Mouse (Mus musculus): ENCODE data around the gene Zfp768. TPM values are rescaled to one million over a fixed set of nuclear protein-coding genes. Genes with fewer than 3 reads are reported as not detected.
"Not testable (repeated sequence)": the region's sequence is repeated elsewhere in the genome, so short reads cannot be mapped to it uniquely, and the experiment has no call there.

Zfp768 gene
- polyA plus RNA-seq, 1 experiment from 2014 or later = 9.0 TPM

- H3K36me3 ChIP-seq (ENCODE audit: control insufficient read depth, insufficient read depth, low read length); H3K27ac ChIP-seq (replicated peaks); H3K27me3 ChIP-seq (ENCODE audit: control insufficient read depth, insufficient read depth, low read length); DNase-seq (ENCODE audit: low spot score); H3K4me1 ChIP-seq (replicated peaks; ENCODE audit: control insufficient read depth, insufficient read depth); ATAC-seq (ENCODE audit: low FRiP score, low TSS enrichment); H3K9me3 ChIP-seq (ENCODE audit: control insufficient read depth, low read length); H3K9ac ChIP-seq (ENCODE audit: low read length): not testable (repeated sequence)
- peak overlapping the region; percentile 35; the same call in 1 of the 2 replicates for H3K4me2 ChIP-seq (replicated peaks; ENCODE audit: low read depth)
- peak; percentile 87 for TF ChIP-seq CTCF (IDR thresholded peaks at IDR 0.05; ENCODE audit: low read depth)
- peak overlapping the region; percentile 25 for H3K4me3 ChIP-seq (ENCODE audit: low read depth, low read length)
- 17% methylated on average over 13 of the region's 13 CpGs for WGBS
Measured at GRCm38 (mm10) chr7:127362418-127362817, 17.0 kb upstream of the Zfp768 start.

GRCm38 (mm10) chr7:127361449-127361848, 16.1 kb upstream of the Zfp768 start:
- no peak for TF ChIP-seq EP300 (optimal IDR thresholded peaks at IDR 0.05)
- TF ChIP-seq CTCF (IDR thresholded peaks at IDR 0.05; ENCODE audit: low read depth) = no peak
- no peak overlapping the region for H3K4me2 ChIP-seq (replicated peaks; ENCODE audit: low read depth)
- no peak overlapping the region for H3K27ac ChIP-seq (replicated peaks)
- H3K27me3 ChIP-seq (ENCODE audit: control insufficient read depth, insufficient read depth, low read length) = no peaks in the 10 kb centered on the region
- no peaks in the 10 kb centered on the region for H3K9me3 ChIP-seq (ENCODE audit: control insufficient read depth, low read length)
- DNase-seq (ENCODE audit: low spot score) (peak; percentile 60), ATAC-seq (ENCODE audit: low FRiP score, low TSS enrichment) (peak; percentile 72)
- WGBS = 34% methylated on average over 13 of the region's 13 CpGs
- no peak overlapping the region for H3K4me3 ChIP-seq (ENCODE audit: low read depth, low read length)
- no peaks in the 10 kb centered on the region for H3K36me3 ChIP-seq (ENCODE audit: control insufficient read depth, insufficient read depth, low read length)
- H3K9ac ChIP-seq (ENCODE audit: low read length) = no peak overlapping the region
- H3K4me1 ChIP-seq (replicated peaks; ENCODE audit: control insufficient read depth, insufficient read depth) = 0 out of 2 replicates have a peak, but pooled peaks cover 5% of the 10 kb centered on the region

- Histone ChIP-seq H3K27ac (replicated peaks) (no peak overlapping the region), H3K36me3 (ENCODE audit: control insufficient read depth, insufficient read depth, low read length) (no peaks in the 10 kb centered on the region), H3K27me3 (ENCODE audit: control insufficient read depth, insufficient read depth, low read length) (no peaks in the 10 kb centered on the region), H3K9me3 (ENCODE audit: control insufficient read depth, low read length) (no peaks in the 10 kb centered on the region), H3K9ac (ENCODE audit: low read length) (no peak overlapping the region), H3K4me3 (ENCODE audit: low read depth, low read length) (no peak overlapping the region), H3K4me2 (replicated peaks; ENCODE audit: low read depth) (no peak overlapping the region), H3K4me1 (replicated peaks; ENCODE audit: control insufficient read depth, insufficient read depth) (0 out of 2 replicates have a peak, but pooled peaks cover 5% of the 10 kb centered on the region)
- ATAC-seq (ENCODE audit: low FRiP score, low TSS enrichment) = peak; percentile 81
- no peak for DNase-seq (ENCODE audit: low spot score)
- TF ChIP-seq EP300 (optimal IDR thresholded peaks at IDR 0.05) (no peak), CTCF (IDR thresholded peaks at IDR 0.05; ENCODE audit: low read depth) (no peak)
- WGBS = 43% methylated on average over 4 of the region's 4 CpGs
Measured at GRCm38 (mm10) chr7:127360265-127360664, 14.9 kb upstream of the Zfp768 start.

GRCm38 (mm10) chr7:127358472-127358871, 13.1 kb upstream of the Zfp768 start:
- 62% methylated on average over 4 of the region's 4 CpGs for WGBS
- DNase-seq (ENCODE audit: low spot score) = no peak

GRCm38 (mm10) chr7:127357871-127358270, 12.5 kb upstream of the Zfp768 start:
- DNase-seq (ENCODE audit: low spot score) (no peak), ATAC-seq (ENCODE audit: low FRiP score, low TSS enrichment) (no peak)
- Histone ChIP-seq H3K36me3 (ENCODE audit: control insufficient read depth, insufficient read depth, low read length) (no peaks in the 10 kb centered on the region), H3K4me1 (replicated peaks; ENCODE audit: control insufficient read depth, insufficient read depth) (no peaks in the 10 kb centered on the region), H3K27me3 (ENCODE audit: control insufficient read depth, insufficient read depth, low read length) (no peaks in the 10 kb centered on the region), H3K4me3 (ENCODE audit: low read depth, low read length) (no peak overlapping the region), H3K9ac (ENCODE audit: low read length) (no peak overlapping the region), H3K27ac (replicated peaks) (no peak overlapping the region), H3K4me2 (replicated peaks; ENCODE audit: low read depth) (no peak overlapping the region), H3K9me3 (ENCODE audit: control insufficient read depth, low read length) (no peaks in the 10 kb centered on the region)
- WGBS = 61% methylated on average over 2 of the region's 2 CpGs
- TF ChIP-seq EP300 (optimal IDR thresholded peaks at IDR 0.05) = no peak
- no peak for TF ChIP-seq CTCF (IDR thresholded peaks at IDR 0.05; ENCODE audit: low read depth)

More at GRCm38 (mm10) chr7:127358472-127358871, 13.1 kb upstream of the Zfp768 start:
- Histone ChIP-seq H3K9ac (ENCODE audit: low read length) (no peak overlapping the region), H3K9me3 (ENCODE audit: control insufficient read depth, low read length) (no peaks in the 10 kb centered on the region), H3K4me2 (replicated peaks; ENCODE audit: low read depth) (no peak overlapping the region), H3K36me3 (ENCODE audit: control insufficient read depth, insufficient read depth, low read length) (no peaks in the 10 kb centered on the region), H3K4me3 (ENCODE audit: low read depth, low read length) (no peak overlapping the region), H3K4me1 (replicated peaks; ENCODE audit: control insufficient read depth, insufficient read depth) (0 out of 2 replicates have a peak, but pooled peaks cover 3% of the 10 kb centered on the region), H3K27ac (replicated peaks) (no peak overlapping the region), H3K27me3 (ENCODE audit: control insufficient read depth, insufficient read depth, low read length) (no peaks in the 10 kb centered on the region)
- ATAC-seq (ENCODE audit: low FRiP score, low TSS enrichment) = no peak
- TF ChIP-seq CTCF (IDR thresholded peaks at IDR 0.05; ENCODE audit: low read depth) (no peak), EP300 (optimal IDR thresholded peaks at IDR 0.05) (no peak)

GRCm38 (mm10) chr7:127355796-127356195, 10.4 kb upstream of the Zfp768 start:
- Histone ChIP-seq H3K9ac (ENCODE audit: low read length) (no peak overlapping the region), H3K9me3 (ENCODE audit: control insufficient read depth, low read length) (no peaks in the 10 kb centered on the region), H3K27me3 (ENCODE audit: control insufficient read depth, insufficient read depth, low read length) (no peaks in the 10 kb centered on the region), H3K4me3 (ENCODE audit: low read depth, low read length) (no peak overlapping the region), H3K27ac (replicated peaks) (no peak overlapping the region), H3K4me2 (replicated peaks; ENCODE audit: low read depth) (no peak overlapping the region), H3K36me3 (ENCODE audit: control insufficient read depth, insufficient read depth, low read length) (no peaks in the 10 kb centered on the region), H3K4me1 (replicated peaks; ENCODE audit: control insufficient read depth, insufficient read depth) (no peaks in the 10 kb centered on the region)
- WGBS = 49% methylated on average over 3 of the region's 3 CpGs
- TF ChIP-seq CTCF (IDR thresholded peaks at IDR 0.05; ENCODE audit: low read depth) (no peak), EP300 (optimal IDR thresholded peaks at IDR 0.05) (no peak)
- ATAC-seq (ENCODE audit: low FRiP score, low TSS enrichment) = no peak
- no peak for DNase-seq (ENCODE audit: low spot score)
